Mouse (Mus musculus) embryonic facial prominence, embryonic 15.5 days (tissue): Measurements from ENCODE around the gene Sgca. TPM values are rescaled to one million over a fixed set of nuclear protein-coding genes. Genes with fewer than 3 reads are reported as not detected.
A peak's percentile ranks its signal among the peaks of the same experiment; 100 is the strongest.

ENCODE experiments used
- ATAC-seq: fragments of 200-750 bp; cut with Nextera tagmentation; 2 replicates; pipeline ENCODE4 v1.8.0; 2017; ENCODE audit warnings: low read depth, moderate TSS enrichment; ENCODE audit not compliant: insufficient number of reproducible peaks, low FRiP score, low TSS enrichment
- H3K27ac ChIP-seq: fragments of 300-500 bp; sonication (generic); replicated peaks from 2 replicates; pipeline ENCODE4 v1.5.1; 2015; ENCODE audit warnings: mild to moderate bottlenecking, inconsistent platforms
- H3K27me3 ChIP-seq: fragments of 300-500 bp; sonication (generic); 2 replicates; pipeline ENCODE4 v1.6.1; 2015; ENCODE audit warnings: inconsistent platforms
- H3K36me3 ChIP-seq: fragments of 300-500 bp; sonication (generic); 2 replicates; pipeline ENCODE4 v1.6.1; 2015; ENCODE audit warnings: mild to moderate bottlenecking, inconsistent platforms
- H3K4me1 ChIP-seq: fragments of 300-500 bp; sonication (generic); 2 replicates; pipeline ENCODE4 v1.6.1; 2015; ENCODE audit warnings: inconsistent platforms
- H3K4me2 ChIP-seq: fragments of 300-500 bp; sonication (generic); replicated peaks from 2 replicates; pipeline ENCODE4 v1.6.1; 2015; ENCODE audit warnings: mild to moderate bottlenecking, inconsistent platforms
- H3K4me3 ChIP-seq: fragments of 300-500 bp; sonication (generic); replicated peaks from 2 replicates; pipeline ENCODE4 v1.5.1; 2015; ENCODE audit warnings: mild to moderate bottlenecking, inconsistent platforms
- H3K9ac ChIP-seq: fragments of 300-500 bp; sonication (generic); 2 replicates; pipeline ENCODE4 v1.6.1; 2015; ENCODE audit warnings: inconsistent platforms
- H3K9me3 ChIP-seq: fragments of 300-500 bp; sonication (generic); replicated peaks from 2 replicates; pipeline ENCODE4 v1.6.1; 2016; ENCODE audit warnings: inconsistent platforms
- WGBS: fragments of 180-500 bp; shearing (Covaris S2); methylation state at CpG from one replicate; pipeline ENCODE4 v1.1.7; 2015; 5-methylcytosine and 5-hydroxymethylcytosine counted together
- polyA plus RNA-seq: library from polyadenylated mRNA; unstranded; fragments of >200 nt; fragmentation: Nextera tagmentation; extraction: Ambion mirVana; gene quantifications from 2 replicates; pipeline ENCODE4 v1.2.1, GENCODE M21; 2015

The Sgca gene
- polyA plus RNA-seq, 1 experiment from 2014 or later, result 11.7 TPM

GRCm38 (mm10) chr11:94927771-94928291, 48.3 kb downstream of the Sgca start:
- no peak overlapping the region for H3K4me3 ChIP-seq
- H3K9me3 ChIP-seq, result no peaks in the 10 kb centered on the region
- H3K4me1 ChIP-seq, result peaks cover 61% of the 10 kb centered on the region
- WGBS, result 5% methylated on average over 5 of the region's 5 CpGs
- no peaks in the 10 kb centered on the region for H3K36me3 ChIP-seq
- H3K4me2 ChIP-seq, result no peak overlapping the region
- H3K27me3 ChIP-seq, result no peaks in the 10 kb centered on the region
- no peak overlapping the region for H3K9ac ChIP-seq
- no peak for ATAC-seq
- H3K27ac ChIP-seq, result peak overlapping the region; percentile 95

GRCm38 (mm10) chr11:94926431-94926830, 49.7 kb downstream of the Sgca start:
- no peaks in the 10 kb centered on the region for H3K36me3 ChIP-seq
- no peaks in the 10 kb centered on the region for H3K27me3 ChIP-seq
- peak overlapping the region; percentile 48 for H3K27ac ChIP-seq
- H3K9me3 ChIP-seq, result no peaks in the 10 kb centered on the region
- H3K4me2 ChIP-seq, result no peak overlapping the region
- no peak overlapping the region for H3K4me3 ChIP-seq
- ATAC-seq, result no peak
- 50% methylated on average over 11 of the region's 11 CpGs for WGBS
- H3K9ac ChIP-seq, result no peak overlapping the region
- H3K4me1 ChIP-seq, result peaks cover 49% of the 10 kb centered on the region

- Histone ChIP-seq H3K9ac (no peak overlapping the region), H3K27me3 (no peaks in the 10 kb centered on the region), H3K9me3 (no peaks in the 10 kb centered on the region), H3K4me3 (no peak overlapping the region), H3K4me2 (no peak overlapping the region), H3K36me3 (no peaks in the 10 kb centered on the region), H3K4me1 (peaks cover 41% of the 10 kb centered on the region), H3K27ac (no peak overlapping the region)
- no peak for ATAC-seq
- WGBS, result 89% methylated on average over 4 of the region's 4 CpGs
These were observed 51.1 kb downstream of the Sgca start for GRCm38 (mm10) chr11:94924977-94925376.

- WGBS, result 35% methylated on average over 6 of the region's 6 CpGs
- H3K9ac ChIP-seq, result no peak overlapping the region
- H3K9me3 ChIP-seq, result no peaks in the 10 kb centered on the region
- H3K36me3 ChIP-seq, result no peaks in the 10 kb centered on the region
- H3K4me1 ChIP-seq, result peaks cover 14% of the 10 kb centered on the region
- ATAC-seq, result no peak
- no peak overlapping the region for H3K4me2 ChIP-seq
- H3K4me3 ChIP-seq, result no peak overlapping the region
- H3K27ac ChIP-seq, result 0 out of 2 replicates have a peak overlapping the region, but pooled peaks have one; percentile 55
- no peaks in the 10 kb centered on the region for H3K27me3 ChIP-seq
These were observed 55.1 kb downstream of the Sgca start for GRCm38 (mm10) chr11:94920996-94921401.

DNA sequence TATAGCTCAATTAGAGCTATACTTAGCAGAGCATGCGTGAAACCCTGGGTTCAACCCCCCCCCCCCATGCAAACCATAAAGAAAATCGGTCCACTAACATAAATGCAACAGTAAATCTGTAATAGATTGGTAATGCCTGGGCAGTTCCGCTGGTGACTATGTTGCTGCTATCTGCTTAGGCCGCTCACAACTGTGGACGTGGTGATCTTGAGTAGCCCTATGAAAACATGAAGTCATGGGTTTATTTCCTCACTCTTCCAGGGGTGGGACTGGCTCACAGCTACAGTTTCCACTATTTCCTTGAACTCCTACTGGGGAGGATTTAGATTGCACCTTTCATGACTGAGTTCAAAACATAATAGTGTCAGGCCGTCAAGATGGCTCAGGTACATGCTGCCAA, 58.4 kb downstream of the Sgca start:
- Histone ChIP-seq H3K4me2 (no peak overlapping the region), H3K4me1 (peaks cover 37% of the 10 kb centered on the region)
- WGBS, result 61% methylated on average over 6 of the region's 6 CpGs

GRCm38 (mm10) chr11:94916477-94916876, 59.6 kb downstream of the Sgca start:
- no peak for ATAC-seq
- H3K4me1 ChIP-seq, result peaks cover 37% of the 10 kb centered on the region
- peak overlapping the region; percentile 71 for H3K27ac ChIP-seq
- H3K4me3 ChIP-seq, result no peak overlapping the region
- no peak overlapping the region for H3K4me2 ChIP-seq
- H3K9ac ChIP-seq, result no peak overlapping the region
- no peaks in the 10 kb centered on the region for H3K36me3 ChIP-seq
- no peaks in the 10 kb centered on the region for H3K9me3 ChIP-seq
- H3K27me3 ChIP-seq, result no peaks in the 10 kb centered on the region
- 30% methylated on average over 4 of the region's 4 CpGs for WGBS

More for the DNA sequence above, 58.4 kb downstream of the Sgca start:
- no peak for ATAC-seq
- H3K9me3 ChIP-seq, result no peaks in the 10 kb centered on the region
- no peak overlapping the region for H3K4me3 ChIP-seq
- H3K27me3 ChIP-seq, result no peaks in the 10 kb centered on the region
- no peak overlapping the region for H3K9ac ChIP-seq
- no peaks in the 10 kb centered on the region for H3K36me3 ChIP-seq
- peak overlapping the region; percentile 71 for H3K27ac ChIP-seq

- Histone ChIP-seq H3K27me3 (no peaks in the 10 kb centered on the region), H3K9me3 (no peaks in the 10 kb centered on the region), H3K9ac (no peak overlapping the region), H3K4me3 (no peak overlapping the region), H3K27ac (peak overlapping the region; percentile 71; the same call in 1 of the 2 replicates), H3K36me3 (no peaks in the 10 kb centered on the region), H3K4me2 (no peak overlapping the region), H3K4me1 (peaks cover 37% of the 10 kb centered on the region)
- ATAC-seq, result peak; percentile 48; the same call in 1 of the 2 replicates
- 24% methylated on average over 10 of the region's 16 CpGs for WGBS
These were observed 60.3 kb downstream of the Sgca start for GRCm38 (mm10) chr11:94915675-94916403.

DNA sequence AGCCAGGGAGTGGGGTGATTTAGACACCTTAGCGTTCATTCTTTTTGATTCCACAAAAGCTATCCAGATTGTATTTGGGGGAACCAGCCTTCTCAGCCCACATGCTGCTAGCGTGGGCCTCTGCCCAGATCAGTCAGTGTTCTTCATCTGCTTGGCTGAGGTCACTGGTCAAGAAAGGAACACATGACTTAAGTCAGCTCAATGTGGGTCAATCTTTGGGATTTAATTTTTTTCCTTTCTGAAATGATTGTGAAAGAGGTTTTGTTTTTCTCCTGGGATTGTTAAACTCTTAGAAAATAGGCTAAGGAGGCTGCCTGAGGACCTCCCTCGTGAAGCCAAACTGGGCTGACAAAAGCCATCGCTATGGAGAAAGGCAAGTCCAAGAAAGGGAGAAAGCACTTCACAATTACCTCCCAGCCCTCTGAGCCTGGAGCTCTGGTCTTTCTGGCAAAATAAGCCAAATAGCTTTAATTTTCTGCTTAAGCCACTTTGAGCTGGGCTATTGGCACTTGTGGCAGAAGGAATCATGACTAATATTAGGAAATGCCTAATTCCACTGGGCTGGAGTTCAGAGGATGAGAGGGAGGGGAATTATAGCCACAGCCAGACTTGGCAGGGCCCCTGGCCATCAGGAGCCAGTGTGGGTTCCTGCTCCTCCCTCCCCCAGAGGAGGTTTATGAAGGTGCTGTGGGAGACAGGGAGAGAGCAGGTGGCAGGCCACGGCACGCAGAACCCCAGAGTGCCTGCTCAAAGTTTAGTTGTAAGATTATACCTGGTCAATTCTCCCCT, 62.6 kb downstream of the Sgca start:
- Histone ChIP-seq H3K4me1 (peaks cover 34% of the 10 kb centered on the region), H3K4me3 (no peak overlapping the region), H3K27me3 (no peaks in the 10 kb centered on the region), H3K36me3 (no peaks in the 10 kb centered on the region), H3K9me3 (no peaks in the 10 kb centered on the region), H3K27ac (0 out of 2 replicates have a peak overlapping the region, but pooled peaks have one; percentile 5), H3K9ac (no peak overlapping the region), H3K4me2 (no peak overlapping the region)
- no peak for ATAC-seq
- 61% methylated on average over 6 of the region's 6 CpGs for WGBS

Other genes starting within 250 kb of the Sgca start
- not detected in 2 replicates for gene Cdc34b, start 234.5 kb downstream of the Sgca start, polyA plus RNA-seq
- gene Tmem92, start 193.6 kb downstream of the Sgca start, polyA plus RNA-seq, result not detected in 2 replicates
- gene Col1a1, start 40.1 kb downstream of the Sgca start, polyA plus RNA-seq, result 4,177 and 4,242 TPM in 2 replicates
- 0.25 TPM in 1 of 2 replicates, not detected in the other for gene Hils1, start 8.7 kb downstream of the Sgca start, polyA plus RNA-seq
- 11.0 and 12.8 TPM in 2 replicates for gene Ppp1r9b, start 14.7 kb upstream of the Sgca start, polyA plus RNA-seq
- gene Samd14, start 33.6 kb upstream of the Sgca start, polyA plus RNA-seq, result 29.7 and 33.9 TPM in 2 replicates
- gene Pdk2, start 65.0 kb upstream of the Sgca start, polyA plus RNA-seq, result 33.7 and 41.8 TPM in 2 replicates
- 9.5 and 11.3 TPM in 2 replicates for gene Itga3, start 100.5 kb upstream of the Sgca start, polyA plus RNA-seq
- 35.6 and 36.6 TPM in 2 replicates for gene Dlx3, start 143.8 kb upstream of the Sgca start, polyA plus RNA-seq
- 5.7 and 6.5 TPM in 2 replicates for gene Dlx4, start 169.9 kb upstream of the Sgca start, polyA plus RNA-seq